Mouse (Mus musculus) B cell, adult 2 months (primary cell): Measurements from ENCODE around the gene Cox8c.

Experiments
- DNase-seq, 2 experiments: peaks; one replicate each; pipeline ENCODE4 v3.0.0; 2022

Cox8c gene

DNA sequence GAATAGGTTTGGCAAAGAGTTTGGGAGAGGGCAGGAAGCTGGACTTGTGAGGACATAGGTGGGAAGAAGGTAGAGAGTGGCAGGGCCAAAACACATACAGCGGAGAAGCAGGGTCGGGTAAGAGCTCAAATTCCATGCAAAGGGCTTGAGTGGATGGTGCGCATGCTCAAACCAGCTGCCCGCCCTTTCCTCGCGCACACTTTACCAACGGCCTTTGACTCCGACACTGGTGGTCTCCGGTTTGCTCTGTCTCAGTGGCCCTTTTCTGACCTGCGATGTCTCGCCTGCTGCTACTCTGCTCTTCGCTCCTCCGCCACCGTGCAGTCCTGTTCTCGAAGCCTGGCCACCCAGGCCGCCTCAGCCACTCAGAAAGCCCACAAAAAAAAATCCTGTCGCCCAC, at the start of gene Cox8c:
Cox8c (plus strand) TSS at position 226 of the 400 bp plus-strand sequence.
- no peak for DNase-seq

DNA sequence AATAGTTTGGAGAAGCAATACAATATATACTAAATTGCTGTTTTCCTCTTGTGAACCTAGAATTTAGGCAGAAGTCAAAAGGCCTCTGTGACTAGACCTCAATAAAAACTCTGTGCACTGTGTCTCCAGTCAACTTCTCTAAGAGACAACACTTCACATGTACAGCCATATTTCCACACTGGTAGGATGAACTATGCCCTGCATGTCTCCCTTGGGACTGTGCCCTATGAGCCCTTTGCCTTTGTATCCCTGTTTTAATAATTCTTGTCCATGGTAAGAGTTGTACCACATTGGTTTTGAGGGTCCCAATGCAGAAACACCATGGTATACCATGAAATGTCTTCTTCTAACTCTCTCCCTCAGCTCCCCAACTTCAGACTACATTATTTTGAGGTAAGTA, 38.3 kb upstream of the Cox8c start:
- no peak for DNase-seq

DNA sequence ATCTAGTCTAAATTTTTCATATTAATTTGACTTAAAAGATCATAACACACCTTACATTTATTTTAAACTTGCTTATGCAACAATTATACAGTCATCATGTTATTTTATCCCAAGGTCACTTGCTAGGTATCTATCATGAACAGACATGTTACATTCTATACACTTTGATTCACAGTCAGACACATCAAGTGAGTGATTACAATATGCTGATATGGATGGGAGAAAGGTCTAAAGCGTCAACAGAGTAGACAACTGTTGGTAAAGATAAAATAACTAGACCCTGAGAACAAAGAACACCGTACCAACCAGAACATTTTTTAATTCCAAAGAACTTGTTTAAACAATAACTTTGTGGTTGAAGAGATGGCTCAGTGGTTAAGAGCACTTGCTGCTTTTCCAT, 29.3 kb upstream of the Cox8c start:
- DNase-seq = no peak

DNA sequence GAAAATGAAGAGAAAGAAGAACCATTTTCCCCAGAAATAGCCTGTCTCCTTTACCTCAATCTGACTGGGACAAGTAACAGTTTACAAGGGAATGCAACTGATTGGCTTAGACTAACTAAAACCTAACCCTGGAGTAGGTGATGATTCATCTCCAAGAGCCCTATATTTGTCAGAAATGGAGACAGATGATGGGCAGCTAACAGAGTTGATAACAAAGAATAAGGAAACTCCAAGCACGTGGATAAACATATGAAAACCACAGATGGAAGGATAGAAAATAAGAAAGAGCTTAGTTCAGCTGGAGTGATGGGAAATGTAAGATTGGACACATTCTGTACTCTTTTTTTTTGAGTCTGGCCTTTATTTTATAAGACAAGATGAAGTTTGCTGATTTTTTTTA, 28.6 kb upstream of the Cox8c start:
- DNase-seq = no peak

DNA sequence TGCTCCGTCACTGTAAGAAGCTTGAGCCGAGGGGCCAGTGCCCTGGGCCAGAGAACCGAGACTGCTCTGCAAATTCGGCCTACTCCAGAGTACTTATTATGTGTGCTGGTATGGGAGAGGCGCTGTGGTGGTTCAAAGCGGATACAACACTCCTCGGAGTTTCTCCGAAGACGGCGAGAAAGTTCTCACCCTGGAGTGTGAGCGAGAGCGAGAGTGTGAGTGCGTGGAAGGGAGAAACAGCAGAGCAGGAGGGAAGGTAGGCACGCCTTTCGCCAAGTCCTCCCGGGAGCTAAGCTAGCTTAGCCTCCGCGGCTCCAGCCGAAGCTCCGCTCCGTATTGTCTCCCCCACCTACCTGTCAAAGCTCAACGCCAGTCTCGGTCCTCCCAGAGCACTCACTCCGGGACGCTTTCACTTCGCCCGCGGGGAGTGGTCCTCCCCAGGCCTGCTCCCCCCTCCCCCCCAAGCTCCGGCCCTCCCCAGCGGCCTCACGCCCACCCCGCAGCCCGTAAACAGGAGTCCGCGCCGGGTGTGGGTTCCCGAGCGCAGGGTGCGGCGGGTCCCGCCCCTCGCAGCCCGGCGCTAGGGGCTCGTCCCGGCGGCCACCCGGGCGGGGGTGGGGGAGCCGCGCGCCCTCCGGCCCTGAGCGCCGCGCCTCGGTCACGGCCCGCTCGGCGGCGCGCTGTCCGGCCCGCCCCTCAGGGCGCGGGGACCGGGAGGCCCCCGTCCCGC, 21.6 kb upstream of the Cox8c start:
- peak; percentile 42 to 51 for DNase-seq

DNA sequence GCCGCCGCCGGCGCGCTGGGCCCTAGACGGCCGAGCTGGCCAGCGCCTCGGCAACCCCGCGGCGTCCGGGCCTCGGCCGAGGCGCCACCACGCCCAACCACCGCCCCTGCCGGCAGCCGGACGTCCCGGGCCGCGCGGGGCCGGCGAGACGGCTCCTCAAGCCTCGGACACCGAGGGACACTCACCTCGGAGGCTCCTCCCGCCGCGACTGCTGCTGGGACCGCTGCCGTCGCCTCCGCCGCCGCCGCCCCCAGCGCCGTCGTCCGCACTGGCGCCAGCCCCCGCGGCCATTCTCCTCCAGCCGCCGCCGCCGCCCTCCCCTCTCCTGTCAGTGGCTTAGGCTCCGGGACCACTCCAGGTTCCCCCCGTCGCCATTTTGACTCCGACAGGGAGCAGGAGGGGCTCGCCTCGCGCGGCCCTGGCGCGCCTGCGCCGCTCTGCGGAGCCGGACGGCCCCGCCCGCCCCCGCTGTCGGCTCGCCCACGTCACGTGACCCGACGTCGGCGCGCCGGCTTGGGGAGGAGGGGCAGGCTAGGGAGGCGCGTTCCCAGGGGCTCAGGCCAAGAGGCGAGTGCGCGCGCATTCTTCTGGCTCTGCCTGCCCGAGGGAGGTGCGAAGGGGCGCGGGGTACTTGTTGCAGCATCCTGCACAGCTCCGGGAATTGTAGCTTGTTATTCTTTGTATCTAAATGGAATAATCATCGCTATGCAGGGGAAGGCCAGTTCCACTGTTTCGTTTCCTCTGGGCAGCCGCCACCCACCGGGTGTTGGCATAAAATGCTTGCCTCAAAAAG, 20.9 kb upstream of the Cox8c start, which contains the start of gene Btbd7:
Btbd7 (minus strand) TSS at position 441 of the 793 bp plus-strand sequence.
- peak; percentile 95 to 96 for DNase-seq

DNA sequence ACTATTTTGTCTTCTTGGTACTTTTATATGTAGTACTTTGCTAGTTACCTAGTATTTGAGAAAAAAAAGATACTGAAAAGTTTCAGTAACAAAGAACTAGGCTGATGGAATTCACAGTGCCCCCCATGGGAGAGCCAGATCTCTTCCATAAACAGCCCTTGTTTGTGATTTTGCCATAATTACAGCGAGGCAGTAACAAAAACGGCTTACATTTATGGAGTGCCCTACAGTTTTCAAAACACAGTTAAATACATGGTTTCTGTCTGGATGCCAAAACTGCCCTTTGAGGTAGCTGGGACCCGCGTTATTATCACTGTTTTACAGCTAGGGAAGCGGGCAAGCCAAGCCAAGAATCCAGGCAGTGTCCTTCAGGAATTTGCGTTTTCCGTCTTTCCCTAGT, 20.2 kb upstream of the Cox8c start:
- no peak for DNase-seq

DNA sequence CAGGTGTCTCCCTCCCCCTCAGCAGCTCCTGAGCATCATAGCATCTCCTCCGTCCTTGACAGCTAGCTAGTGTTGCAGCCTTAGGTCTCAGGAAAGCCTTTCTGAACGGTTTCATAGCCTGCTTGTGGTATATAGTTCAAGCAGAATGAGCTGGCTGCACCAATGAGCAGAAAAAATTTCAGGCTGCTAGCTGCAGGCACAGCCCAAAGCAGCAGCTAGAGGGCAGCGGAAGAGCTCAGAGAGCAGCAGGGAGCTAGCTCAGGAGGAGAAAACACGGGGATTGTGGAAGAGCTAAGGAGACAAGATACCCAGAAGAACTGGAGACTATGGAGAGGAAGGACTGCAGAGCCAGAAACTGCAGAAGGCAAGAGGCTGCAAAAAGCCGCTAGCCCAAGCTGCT, 13.4 kb upstream of the Cox8c start:
- DNase-seq = no peak

DNA sequence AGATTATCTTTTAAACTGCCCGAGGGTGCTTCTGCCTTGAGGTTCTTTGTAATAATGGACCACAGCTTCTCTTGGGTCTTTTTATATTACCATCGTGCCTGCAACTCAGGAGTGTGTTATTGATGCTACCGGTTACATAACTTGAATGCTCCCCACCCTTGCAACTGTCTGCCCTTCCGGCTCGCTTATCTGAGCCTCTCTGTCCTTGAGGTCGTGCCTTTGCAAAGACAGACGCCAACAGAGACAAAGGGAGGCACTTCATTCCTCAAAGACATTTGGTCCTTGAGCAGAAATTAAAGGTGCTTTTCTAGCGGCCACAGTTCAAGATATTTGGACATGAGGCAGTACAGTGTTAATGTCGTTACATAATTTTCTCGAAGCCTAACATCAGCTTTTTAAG, 11.8 kb upstream of the Cox8c start:
- no peak for DNase-seq

DNA sequence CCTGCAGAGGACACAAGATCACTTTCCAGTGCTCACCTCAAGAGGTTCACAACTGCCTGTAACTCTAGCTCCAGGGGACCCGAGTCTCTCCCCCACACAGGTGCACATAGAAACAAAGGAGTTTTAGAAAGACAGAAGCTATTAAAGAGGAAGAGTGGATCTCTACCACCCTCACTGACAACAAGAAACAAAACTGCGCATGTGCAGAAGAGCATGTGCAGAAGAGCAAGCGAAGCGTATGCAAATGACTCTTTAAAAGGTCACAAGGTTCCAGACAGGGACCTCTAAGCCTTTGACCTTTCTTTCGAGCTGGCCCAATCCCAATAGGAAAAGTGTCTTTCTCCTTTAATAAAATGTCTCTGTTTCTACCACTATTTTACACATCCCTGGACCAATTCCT, 10.5 kb upstream of the Cox8c start:
- no peak for DNase-seq

DNA sequence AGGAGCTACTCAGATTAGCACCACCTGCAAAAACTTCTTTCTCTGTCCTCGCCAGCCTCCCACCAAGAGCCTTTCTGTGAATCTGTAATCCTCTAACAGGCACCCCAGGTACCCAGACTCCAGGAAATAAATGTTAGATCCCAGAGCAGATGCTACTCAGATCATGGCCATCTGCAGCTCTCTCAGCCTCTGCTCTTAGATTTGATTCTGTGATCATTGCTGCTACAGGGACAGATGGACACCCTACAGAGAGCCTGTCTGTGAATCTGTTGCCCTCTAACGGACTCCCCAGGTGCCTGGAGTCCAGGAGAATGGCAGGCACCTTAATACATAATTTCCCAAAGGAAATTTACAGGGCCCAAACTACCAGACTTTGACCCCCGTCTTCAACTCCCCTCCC, 9.1 kb downstream of the Cox8c start:
- no peak for DNase-seq

DNA sequence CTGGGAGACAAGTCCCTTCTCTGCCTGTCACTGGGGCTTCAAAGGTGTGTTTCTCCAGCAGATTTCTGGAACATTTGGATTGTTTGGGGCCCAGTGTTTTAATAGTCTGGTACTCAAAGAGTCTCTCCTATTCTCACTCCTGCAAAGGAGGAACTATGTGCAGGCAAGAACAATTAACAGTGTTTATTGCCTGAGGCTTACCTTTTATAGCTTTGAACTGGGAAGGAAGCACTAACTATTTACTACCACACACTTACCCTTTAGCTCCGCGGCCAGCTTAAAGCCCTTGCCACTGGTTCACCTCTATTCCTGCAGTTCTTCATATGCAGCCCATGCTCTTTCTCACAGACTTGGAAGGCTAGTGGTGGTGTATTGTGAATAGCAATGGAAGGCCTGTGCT, 17.0 kb downstream of the Cox8c start:
- no peak for DNase-seq

DNA sequence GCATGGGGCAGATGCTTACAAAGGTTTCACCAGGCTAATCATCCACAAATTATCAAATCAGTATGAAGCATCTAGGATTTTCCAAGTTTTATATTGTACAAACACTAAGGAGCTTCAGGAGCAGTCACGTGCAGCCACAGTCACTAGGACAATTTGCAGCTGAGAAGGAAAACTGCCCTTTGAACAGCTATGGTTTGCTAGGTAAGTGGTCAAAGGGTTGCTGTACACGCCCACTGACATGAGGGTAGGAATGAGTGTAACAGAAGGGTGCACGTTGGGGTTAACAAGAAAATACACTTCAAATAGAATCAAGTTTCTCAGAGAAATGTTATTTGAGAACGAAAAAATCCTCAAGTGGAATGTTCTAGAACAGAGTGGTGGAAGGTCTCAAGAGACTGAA, 30.6 kb downstream of the Cox8c start:
- no peak for DNase-seq

DNA sequence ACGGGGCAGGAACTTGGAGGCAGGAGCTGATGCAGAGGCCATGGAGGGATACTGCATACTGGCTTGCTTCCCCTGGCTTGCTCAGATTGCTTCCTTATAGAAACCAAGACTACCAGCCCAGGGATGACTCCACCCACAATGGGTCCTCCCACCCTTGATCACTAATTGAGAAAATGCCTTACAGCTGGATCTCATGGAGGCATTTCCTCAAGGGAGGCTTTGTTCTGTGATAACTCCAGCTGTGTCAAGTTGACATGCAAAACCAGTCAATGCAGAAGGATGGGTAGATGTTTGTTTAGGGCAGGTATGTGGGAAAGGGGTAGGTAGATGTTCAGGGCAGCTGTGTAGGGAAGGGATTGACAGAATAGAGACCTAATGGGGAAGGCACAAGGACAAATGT, 31.2 kb downstream of the Cox8c start:
- no peak for DNase-seq

DNA sequence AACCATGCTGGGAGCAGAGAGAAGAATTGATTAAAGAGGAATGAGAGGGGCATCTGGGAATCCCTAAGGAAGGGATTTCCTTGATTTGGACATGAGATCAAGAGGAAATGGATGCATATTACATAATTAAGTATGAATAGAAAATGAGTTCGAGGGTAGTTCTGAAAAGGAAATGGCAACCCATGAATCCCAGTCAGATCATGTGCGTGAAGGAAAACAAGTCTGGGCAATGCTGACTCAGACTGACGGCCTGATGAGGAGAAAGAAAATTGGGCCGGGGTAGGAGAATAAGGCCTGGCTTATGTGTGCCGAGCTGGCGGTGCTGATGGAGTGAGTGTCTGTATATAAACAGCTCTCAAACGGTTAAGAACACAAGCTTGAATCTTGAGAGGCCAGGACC, 31.7 kb downstream of the Cox8c start:
- DNase-seq = no peak

DNA sequence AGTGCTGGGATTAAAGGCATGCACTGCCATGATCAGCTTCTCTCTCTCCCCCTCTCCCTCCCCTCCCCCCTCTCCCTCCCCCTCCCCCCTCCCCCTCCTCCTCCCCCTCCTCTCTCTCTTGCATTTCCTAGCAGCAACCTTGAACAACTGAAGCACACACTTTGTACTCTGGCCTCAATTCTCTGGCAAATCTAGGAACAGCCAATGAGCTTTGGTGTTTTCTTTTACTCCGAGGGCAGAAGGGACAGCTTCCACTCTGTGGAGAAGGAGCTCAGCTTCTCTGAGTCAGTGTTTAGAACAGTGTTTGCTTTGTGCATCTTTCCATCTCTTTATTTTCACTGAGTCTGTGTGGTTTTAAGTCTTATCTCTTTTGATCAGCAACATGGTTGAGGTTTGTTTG, 36.8 kb downstream of the Cox8c start:
- no peak for DNase-seq

DNA sequence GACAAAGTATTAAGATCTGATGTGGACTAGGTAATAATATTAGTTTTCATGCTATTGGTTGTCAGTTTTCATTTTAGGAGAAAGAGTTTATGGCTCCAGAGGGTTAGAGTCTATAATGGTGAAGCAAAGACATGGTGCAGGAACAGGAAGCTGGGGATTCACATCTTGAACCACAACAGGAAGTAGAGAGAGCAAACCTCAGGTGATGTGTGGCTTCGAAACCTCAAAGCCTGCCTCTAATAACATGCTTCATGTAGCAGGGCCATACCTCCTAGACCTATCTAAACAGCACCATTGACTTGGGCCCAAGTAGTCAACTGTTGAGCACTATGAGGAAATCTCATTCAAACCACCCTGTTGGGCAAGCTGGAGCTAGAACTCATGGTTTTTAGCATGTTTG, 46.5 kb downstream of the Cox8c start:
- no peak for DNase-seq

DNA sequence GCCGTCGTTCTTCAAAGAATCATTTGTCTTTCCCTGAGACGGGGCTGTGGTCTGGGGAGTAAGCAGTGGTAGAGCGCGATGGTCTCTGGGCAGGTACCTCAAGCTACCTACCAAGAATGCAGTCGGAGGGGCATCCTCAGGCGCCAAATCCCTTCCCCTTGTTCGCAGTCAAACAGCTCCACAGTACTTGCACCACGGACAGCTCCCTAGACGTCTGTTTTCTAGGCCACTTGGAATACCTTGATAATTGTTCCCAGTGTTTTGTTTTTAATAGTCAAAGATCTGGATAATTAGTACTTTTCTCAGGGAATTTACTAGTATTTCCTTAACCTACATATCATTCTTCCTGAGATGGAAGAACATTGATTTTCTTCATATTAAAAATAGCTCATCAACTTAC, 48.7 kb downstream of the Cox8c start:
- no peak for DNase-seq

DNA sequence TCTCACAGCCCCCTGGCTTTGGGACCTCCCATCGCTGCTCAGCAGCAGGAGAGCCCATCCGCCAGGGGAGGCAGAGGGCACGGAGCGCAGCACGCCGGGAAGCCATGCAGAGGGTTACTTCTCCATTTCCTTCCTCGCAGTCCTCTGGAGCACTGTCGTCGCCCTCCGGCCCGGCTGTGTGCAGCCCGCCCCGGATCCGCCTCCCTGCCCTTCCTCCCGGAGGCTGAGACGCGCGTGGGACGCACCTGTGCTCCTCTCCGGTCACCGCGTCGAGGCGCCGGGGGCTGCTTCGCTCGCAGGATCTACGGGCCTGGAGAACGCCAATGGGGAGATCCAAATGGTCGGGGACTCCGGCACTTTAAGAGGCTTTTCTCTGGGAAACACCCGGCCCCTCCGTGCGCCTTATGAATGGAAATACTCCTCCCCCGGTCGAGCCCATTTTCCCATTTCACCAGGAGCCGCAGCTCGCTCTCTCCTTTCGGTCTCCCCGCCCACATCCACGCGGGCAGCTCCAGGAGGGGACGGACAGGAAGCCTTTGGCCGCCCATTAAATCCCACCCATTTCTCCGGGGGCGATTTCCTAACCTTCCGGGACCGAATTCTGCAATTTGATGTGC, 49.8 kb downstream of the Cox8c start, which contains the start of gene Unc79:
Unc79 (plus strand) TSS at position 82 of the 617 bp plus-strand sequence.
- peak in 1 of 2 experiments; percentile 1 for DNase-seq

DNA sequence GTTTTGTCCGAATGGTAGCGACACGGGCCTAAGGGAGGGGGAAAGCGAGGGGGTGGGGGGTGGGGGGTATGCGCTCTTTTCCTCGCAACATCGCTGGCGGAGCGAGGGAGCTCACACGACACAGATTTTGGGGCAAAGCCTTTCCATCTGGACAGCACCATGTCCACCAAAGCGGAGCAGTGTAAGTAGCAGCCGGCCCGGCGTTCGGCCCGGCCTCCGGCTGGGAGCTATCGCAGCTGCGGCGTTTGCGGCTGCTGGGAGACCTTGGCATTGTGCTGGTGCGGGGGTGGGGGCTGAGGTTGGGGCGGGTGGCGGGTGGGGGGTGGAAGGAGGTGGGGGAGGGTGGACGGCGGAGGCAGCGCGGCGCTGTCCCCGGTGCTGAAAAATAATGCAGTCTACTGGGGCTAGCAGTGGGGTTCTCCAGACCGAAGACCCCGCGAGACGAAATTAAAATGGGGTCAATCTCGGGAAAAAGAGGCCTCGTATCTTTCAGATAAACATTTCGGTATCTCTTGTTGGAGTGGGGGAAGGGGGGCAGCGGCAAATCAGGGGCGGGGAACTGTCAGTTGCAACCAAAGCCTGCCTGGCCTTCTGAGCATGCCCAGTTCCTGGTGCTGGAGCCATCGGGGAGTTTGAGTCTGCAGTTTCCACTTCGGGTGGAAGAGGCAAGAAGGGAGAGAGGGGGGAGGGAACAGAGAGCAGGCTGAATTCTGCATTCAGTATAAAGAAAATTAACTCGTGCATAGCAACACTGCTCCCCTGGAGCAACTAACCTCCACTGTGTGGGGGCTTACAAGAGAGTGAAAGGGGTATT, 50.5 kb downstream of the Cox8c start:
- peak in 1 of 2 experiments; percentile 2 for DNase-seq
